ENCODE assay signal across 9 mouse cellular contexts in the genomic region with DNA sequence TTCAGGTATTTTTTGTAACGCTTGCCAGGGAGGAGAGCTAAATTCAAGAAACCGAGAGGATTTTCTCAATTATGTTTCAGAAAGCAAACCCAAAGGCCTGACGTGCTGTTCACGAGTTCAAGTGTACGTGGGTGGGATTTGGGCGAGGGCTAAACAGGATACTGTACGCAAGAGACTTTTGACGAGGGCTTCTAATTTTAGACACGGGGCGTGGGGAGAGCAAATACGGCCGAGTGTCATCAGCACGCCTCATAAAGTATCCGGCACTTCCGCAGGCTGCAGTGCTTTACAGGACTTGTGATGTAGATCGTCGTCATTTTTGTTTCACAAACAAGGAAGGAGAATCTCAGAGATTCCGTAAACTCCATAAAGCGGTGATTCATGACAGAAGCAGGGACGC.
DNase-seq lines count a peak whose midpoint lies in the region; ATAC-seq lines count a peak whose summit lies in the region.
"Had no signal": no experiment of that assay in that cellular context is flagged by ENCODE, and none has a peak within 500 bp of the region (broad histone marks: within the 10 kb centered on the region; RNA-seq: fewer than 3 reads in every experiment).

No protein-coding gene starts in this region.

- no peak overlapping the region for H3K27ac ChIP-seq in lung, embryonic 15.5 days
- peak overlapping the region; percentile 45 for H3K27ac ChIP-seq in embryonic facial prominence, embryonic 14.5 days (replicated peaks; ENCODE audit: low read depth, low read length)
- no peak overlapping the region for H3K27ac ChIP-seq in kidney, embryonic 16.5 days (ENCODE audit: low read length)
- peak overlapping the region; percentile 80 for H3K27ac ChIP-seq in neural tube, embryonic 13.5 days (replicated peaks)
- H3K27ac ChIP-seq: macrophage had no signal

- no peaks in the 10 kb centered on the region for H3K9me3 ChIP-seq in lung, embryonic 15.5 days
- H3K9me3 ChIP-seq in embryonic facial prominence, embryonic 14.5 days (ENCODE audit: control insufficient read depth, low read length): no peaks in the 10 kb centered on the region
- no peaks in the 10 kb centered on the region for H3K9me3 ChIP-seq in kidney, embryonic 16.5 days (ENCODE audit: low read length)
- H3K9me3 ChIP-seq in neural tube, embryonic 13.5 days: no peaks in the 10 kb centered on the region

- H3K36me3 ChIP-seq in lung, embryonic 15.5 days: no peaks in the 10 kb centered on the region
- no peaks in the 10 kb centered on the region for H3K36me3 ChIP-seq in embryonic facial prominence, embryonic 14.5 days (ENCODE audit: control insufficient read depth, insufficient read depth, low read length)
- H3K36me3 ChIP-seq in kidney, embryonic 16.5 days (ENCODE audit: insufficient read depth, low read length): no peaks in the 10 kb centered on the region
- no peaks in the 10 kb centered on the region for H3K36me3 ChIP-seq in neural tube, embryonic 13.5 days

- no peak for ATAC-seq in lung, embryonic 15.5 days (ENCODE audit: borderline replicate concordance, extremely low read depth, low FRiP score, low TSS enrichment)
- ATAC-seq in embryonic facial prominence, embryonic 14.5 days (ENCODE audit: low read depth): no peak
- no peak for ATAC-seq in kidney, embryonic 16.5 days (ENCODE audit: low FRiP score, low TSS enrichment)
- no peak for ATAC-seq in neural tube, embryonic 13.5 days (ENCODE audit: low read depth)
- ATAC-seq: inflammation-experienced regulatory T-cells, adult 6 months had no signal

- H3K9ac ChIP-seq in lung, embryonic 15.5 days: no peak overlapping the region
- no peak overlapping the region for H3K9ac ChIP-seq in embryonic facial prominence, embryonic 14.5 days (ENCODE audit: low read depth, low read length)
- no peak overlapping the region for H3K9ac ChIP-seq in kidney, embryonic 16.5 days (replicated peaks; ENCODE audit: low read length)
- no peak overlapping the region; the same call in 1 of the 2 replicates for H3K9ac ChIP-seq in neural tube, embryonic 13.5 days

- peak overlapping the region; percentile 16 for H3K4me2 ChIP-seq in lung, embryonic 15.5 days
- H3K4me2 ChIP-seq in embryonic facial prominence, embryonic 14.5 days (ENCODE audit: low read depth, low read length): 0 out of 2 replicates have a peak overlapping the region, but pooled peaks have one; percentile 7
- H3K4me2 ChIP-seq in kidney, embryonic 16.5 days (replicated peaks; ENCODE audit: low read depth, low read length): peak overlapping the region; percentile 35
- peak overlapping the region; percentile 29 for H3K4me2 ChIP-seq in neural tube, embryonic 13.5 days

- 67% methylated on average over 20 of the region's 20 CpGs for WGBS in lung, embryonic 15.5 days
- WGBS in embryonic facial prominence, embryonic 14.5 days: 81% methylated on average over 20 of the region's 20 CpGs
- WGBS in kidney, embryonic 16.5 days: 46% methylated on average over 20 of the region's 20 CpGs
- WGBS in neural tube, embryonic 13.5 days: 74% methylated on average over 20 of the region's 20 CpGs

- H3K4me3 ChIP-seq in lung, embryonic 15.5 days: no peak overlapping the region
- H3K4me3 ChIP-seq in embryonic facial prominence, embryonic 14.5 days (ENCODE audit: low read depth, low read length): no peak overlapping the region
- peak overlapping the region; percentile 5 for H3K4me3 ChIP-seq in kidney, embryonic 16.5 days (ENCODE audit: low read length)
- no peak overlapping the region for H3K4me3 ChIP-seq in neural tube, embryonic 13.5 days

- no peaks in the 10 kb centered on the region for H3K27me3 ChIP-seq in lung, embryonic 15.5 days
- H3K27me3 ChIP-seq in embryonic facial prominence, embryonic 14.5 days (replicated peaks; ENCODE audit: control insufficient read depth, insufficient read depth, low read length): no peaks in the 10 kb centered on the region
- H3K27me3 ChIP-seq in kidney, embryonic 16.5 days (ENCODE audit: insufficient read depth, low read length): no peaks in the 10 kb centered on the region
- H3K27me3 ChIP-seq in neural tube, embryonic 13.5 days: no peaks in the 10 kb centered on the region

- no peak for DNase-seq in lung, postnatal 25 days (ENCODE audit: low spot score)
- DNase-seq in embryonic facial prominence, embryonic 14.5 days (ENCODE audit: low spot score): no peak
- no peak for DNase-seq in spleen, postnatal 36 days (ENCODE audit: low spot score in 2 of 2)
- no peak for DNase-seq in adrenal gland, postnatal 10 days

- peaks cover 10% of the 10 kb centered on the region; the same call in 1 of the 2 replicates for H3K4me1 ChIP-seq in lung, embryonic 15.5 days
- peaks cover 8% of the 10 kb centered on the region; the same call in 1 of the 2 replicates for H3K4me1 ChIP-seq in embryonic facial prominence, embryonic 14.5 days (ENCODE audit: control insufficient read depth, insufficient read depth, low read length)
- 0 out of 2 replicates have a peak, but pooled peaks cover 8% of the 10 kb centered on the region for H3K4me1 ChIP-seq in kidney, embryonic 16.5 days (ENCODE audit: insufficient read depth, low read length)
- peaks cover 34% of the 10 kb centered on the region for H3K4me1 ChIP-seq in neural tube, embryonic 13.5 days (replicated peaks)

Comparison
In these comparisons a context has a peak if more than half of its experiments do, and no peak if none do; other contexts are left out.
1. H3K27ac ChIP-seq: peak in embryonic facial prominence, embryonic 14.5 days (single experiment) and neural tube, embryonic 13.5 days (single experiment); none in lung, embryonic 15.5 days (single experiment) and kidney, embryonic 16.5 days (single experiment).
2. Peak in every context shown above with its lines, with median percentiles within 50 percentile points of each other: H3K4me2 ChIP-seq.